Mouse (Mus musculus): ENCODE data around the gene Gm8677. TPM values are rescaled to one million over a fixed set of nuclear protein-coding genes. Genes with fewer than 3 reads are reported as not detected.

Gene Gm8677
- not detected in 2 replicates for polyA plus RNA-seq (2021; fragmentation: Nextera tagmentation)
- long read RNA-seq, experiment 1: 0 reads
- long read RNA-seq, experiment 2: 0 reads

DNA sequence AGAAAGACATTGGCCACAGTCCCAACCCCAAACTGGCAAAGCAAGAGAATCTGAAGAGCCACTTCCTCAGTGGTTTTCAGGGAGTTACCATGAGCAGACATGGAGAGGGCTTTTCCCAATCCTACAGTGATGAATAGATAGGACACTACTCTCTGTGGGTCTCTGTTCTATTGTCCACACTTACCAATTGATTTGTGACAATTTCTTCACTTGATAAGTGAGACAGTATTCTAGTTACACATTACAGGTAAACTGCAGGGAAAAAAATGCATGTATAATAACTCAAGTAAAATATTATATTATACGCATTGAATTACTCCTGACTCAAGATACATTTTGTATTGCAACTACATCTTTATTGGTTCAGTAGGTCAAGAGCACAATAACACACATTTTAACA, at the start of gene Gm8677:
Gm8677 (minus strand) TSS at position 101 of the 400 bp plus-strand sequence.

DNA sequence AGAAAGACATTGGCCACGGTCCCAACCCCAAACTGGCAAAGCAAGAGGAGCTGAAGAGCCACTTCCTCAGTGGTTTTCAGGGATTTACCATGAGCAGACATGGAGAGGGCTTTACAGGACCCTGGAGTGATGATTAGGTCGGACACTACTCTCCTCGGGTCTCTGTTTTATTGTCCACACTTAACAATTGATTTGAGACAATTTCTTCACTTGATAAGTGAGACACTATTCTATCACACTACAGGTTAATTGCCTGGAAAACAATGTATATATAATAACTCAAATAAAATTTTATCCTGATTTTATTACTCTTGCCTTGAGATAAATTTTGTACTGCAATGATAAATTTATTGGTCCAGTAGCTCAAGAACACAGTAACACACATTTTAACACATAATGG, 30.6 kb upstream of the Gm8677 start, which contains the start of gene Gm4201:
Gm4201 (minus strand) TSS at position 101 of the 400 bp plus-strand sequence.

DNA sequence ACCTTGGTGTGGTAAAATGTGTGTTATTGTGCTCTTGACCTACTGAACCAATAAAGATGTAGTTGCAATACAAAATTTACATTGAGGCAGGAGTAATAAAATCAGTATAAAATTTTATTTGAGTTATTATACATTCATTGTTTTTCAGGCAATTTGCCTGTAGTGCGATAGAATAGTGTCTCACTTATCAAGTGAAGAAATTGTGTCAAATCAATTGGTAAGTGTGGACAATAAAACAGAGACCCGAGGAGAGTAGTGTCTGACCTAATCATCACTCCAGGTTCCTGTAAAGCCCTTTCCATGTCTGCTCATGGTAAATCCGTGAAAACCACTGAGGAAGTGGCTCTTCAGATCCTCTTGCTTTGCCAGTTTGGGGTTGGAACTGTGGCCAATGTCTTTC, 12.0 kb downstream of the Gm8677 start, which contains the start of gene Vmn1r152:
Vmn1r152 (plus strand) TSS at position 301 of the 400 bp plus-strand sequence.

DNA sequence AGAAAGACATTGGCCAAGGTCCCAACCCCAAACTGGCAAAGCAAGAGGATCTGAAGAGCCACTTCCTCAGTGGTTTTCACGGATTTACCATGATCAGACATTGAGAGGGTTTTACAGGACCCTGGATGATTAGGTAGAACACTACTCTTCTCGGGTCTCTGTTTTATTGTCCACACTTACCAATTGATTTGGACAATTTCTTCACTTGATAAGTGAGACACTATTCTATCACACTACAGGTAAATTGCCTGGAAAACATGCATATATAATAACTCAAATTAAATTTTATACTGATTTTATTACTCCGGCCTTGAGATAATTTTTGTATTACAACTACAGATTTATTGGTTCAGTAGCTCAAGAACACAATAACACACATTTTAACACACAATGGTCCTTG, 35.1 kb downstream of the Gm8677 start, which contains the start of gene Vmn1r151:
Vmn1r151 (minus strand) TSS at position 101 of the 400 bp plus-strand sequence.

Other genes with a start within 250 kb of the Gm8677 start
- not detected in 2 replicates for gene Gm4187, start 205.2 kb downstream of the Gm8677 start, polyA plus RNA-seq (2021; fragmentation: Nextera tagmentation)
- gene Gm8660, start 163.8 kb downstream of the Gm8677 start, polyA plus RNA-seq (2021; fragmentation: Nextera tagmentation): not detected in 2 replicates
- gene Vmn1r148, start 121.3 kb downstream of the Gm8677 start, polyA plus RNA-seq (2021; fragmentation: Nextera tagmentation): not detected in 2 replicates
- not detected in 2 replicates for gene Vmn1r149, start 96.7 kb downstream of the Gm8677 start, polyA plus RNA-seq (2021; fragmentation: Nextera tagmentation)
- gene Gm10665, start 70.8 kb downstream of the Gm8677 start, polyA plus RNA-seq (2021; fragmentation: Nextera tagmentation): not detected in 2 replicates
- gene Vmn1r151, start 35.2 kb downstream of the Gm8677 start, polyA plus RNA-seq (2021; fragmentation: Nextera tagmentation): not detected in 2 replicates
- not detected in 2 replicates for gene Vmn1r152, start 11.9 kb downstream of the Gm8677 start, polyA plus RNA-seq (2021; fragmentation: Nextera tagmentation)
- gene Gm4201, start 30.5 kb upstream of the Gm8677 start, polyA plus RNA-seq (2021; fragmentation: Nextera tagmentation): not detected in 2 replicates
- gene Gm4565, start 53.2 kb upstream of the Gm8677 start, polyA plus RNA-seq (2021; fragmentation: Nextera tagmentation): not detected in 2 replicates
- not detected in 2 replicates for gene Vmn1r155, start 123.1 kb upstream of the Gm8677 start, polyA plus RNA-seq (2021; fragmentation: Nextera tagmentation)
- not detected in 2 replicates for gene Gm8693, start 157.4 kb upstream of the Gm8677 start, polyA plus RNA-seq (2021; fragmentation: Nextera tagmentation)
- not detected in 2 replicates for gene Gm4567, start 184.8 kb upstream of the Gm8677 start, polyA plus RNA-seq (2021; fragmentation: Nextera tagmentation)
- gene Vmn1r157, start 226.8 kb upstream of the Gm8677 start, polyA plus RNA-seq (2021; fragmentation: Nextera tagmentation): not detected in 2 replicates

All from left cerebral cortex, adult 6 months (tissue).